Mouse (Mus musculus) liver, adult 2 months (tissue): ENCODE data around the gene Rab3ip.

Source experiments
- CTCF ChIP-seq: fragments of 200-500 bp; IDR thresholded peaks from 2 replicates; pipeline ENCODE4 v1.5.1; 2011; ENCODE audit warnings: low read depth, low read length, control low read depth
- POLR2A ChIP-seq: fragments of 200-500 bp; IDR thresholded peaks from 2 replicates; pipeline ENCODE4 v1.6.1; 2011; ENCODE audit warnings: low read length, control low read depth; ENCODE audit not compliant: insufficient read depth; ENCODE audit errors: extremely low read depth

DNA sequence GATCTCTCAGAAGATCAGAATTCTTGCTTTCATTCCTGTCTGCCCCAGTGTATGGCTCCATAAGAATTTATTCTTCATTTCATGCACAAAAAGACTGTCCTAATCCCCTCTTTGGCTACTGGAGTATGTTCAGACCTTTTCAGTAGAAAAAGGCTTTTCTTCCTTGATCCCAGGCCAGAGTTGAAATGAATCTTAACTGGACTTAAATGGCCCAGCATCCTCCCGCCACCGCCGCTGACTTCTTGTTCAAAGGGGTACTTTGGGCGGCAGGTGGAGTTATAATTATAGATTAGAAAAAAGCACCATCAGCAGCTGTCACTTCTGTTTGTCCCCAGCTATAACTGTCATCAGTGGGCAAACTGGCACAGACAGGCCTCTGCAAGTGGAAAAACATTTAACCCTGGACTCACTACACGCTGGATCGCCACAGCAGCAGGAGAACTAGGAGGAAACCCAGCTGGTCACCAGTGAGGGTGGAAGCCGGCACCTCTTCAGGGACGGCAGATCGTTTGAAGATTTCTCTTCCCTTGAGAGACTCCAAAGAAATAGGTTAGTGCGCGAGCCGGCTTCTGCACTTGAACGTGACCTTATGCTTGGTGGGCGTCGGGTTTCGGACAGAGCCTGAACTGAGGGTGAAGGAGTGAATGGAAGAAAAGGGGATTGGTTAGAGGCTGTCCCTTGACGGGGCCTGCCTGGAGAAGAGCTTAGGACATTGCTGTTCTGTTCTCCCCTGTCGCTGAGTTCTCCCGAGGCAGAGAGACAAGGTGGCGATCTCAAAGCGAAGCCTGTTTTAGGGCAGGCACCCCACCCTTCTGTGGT, 35.9 kb upstream of the Rab3ip start, which contains the start of gene Best3:
- TF ChIP-seq CTCF (no peak), POLR2A (no peak)
